Mouse (Mus musculus) MEL (cell line): ENCODE data around the gene Htr6. TPM values are rescaled to one million over a fixed set of nuclear protein-coding genes. Genes with fewer than 3 reads are reported as not detected.

Experiments used
- DNase-seq: peaks from one replicate; pipeline ENCODE4 v3.0.0; 2011; ENCODE audit warnings: low read depth, low spot score
- H3K27ac ChIP-seq: 2 replicates; pipeline ENCODE4 v1.5.1; 2012; ENCODE audit warnings: low read depth, mild to moderate bottlenecking, control low read depth, low read length, moderate library complexity; ENCODE audit not compliant: control insufficient read depth
- H3K27me3 ChIP-seq, 2 experiments: fragments of 150-350 bp in 1 of 2; sonication (generic) in 1 of 2; 2 replicates each; pipeline ENCODE4 v1.6.1; 2012; ENCODE audit warnings: low read length in 2 of 2, mild to moderate bottlenecking in 2 of 2, improper control_type of control experiment in 1 of 2, moderate library complexity in 1 of 2; ENCODE audit not compliant: insufficient read depth in 2 of 2, control insufficient read depth in 1 of 2
- H3K36me3 ChIP-seq, 2 experiments: 2 replicates each; pipeline ENCODE4 v1.6.1; 2012 to 2014; ENCODE audit warnings: low read length in 2 of 2, improper control_type of control experiment in 1 of 2, inconsistent platforms in 1 of 2, mild to moderate bottlenecking in 1 of 2; ENCODE audit not compliant: insufficient read depth in 2 of 2, control insufficient read depth in 1 of 2
- H3K4me1 ChIP-seq, 2 experiments: fragments of 150-350 bp in 1 of 2; sonication (generic) in 1 of 2; 2 replicates each; pipeline ENCODE4 v1.6.1; 2012; ENCODE audit warnings: low read length in 2 of 2, improper control_type of control experiment in 1 of 2, mild to moderate bottlenecking in 1 of 2; ENCODE audit not compliant: insufficient read depth in 2 of 2, control insufficient read depth in 1 of 2
- H3K4me3 ChIP-seq, 2 experiments: fragments of 150-350 bp in 1 of 2; sonication (generic) in 1 of 2; 2 replicates each; pipeline ENCODE4 v1.5.1; 2012; ENCODE audit warnings: low read depth in 2 of 2, low read length in 2 of 2, mild to moderate bottlenecking in 2 of 2, moderate library complexity in 2 of 2, control low read depth in 1 of 2, improper control_type of control experiment in 1 of 2; ENCODE audit not compliant: control insufficient read depth in 1 of 2, insufficient read depth in 1 of 2
- H3K79me2 ChIP-seq: 2 replicates; pipeline ENCODE4 v1.6.1; 2012; ENCODE audit warnings: mild to moderate bottlenecking, low read length, moderate library complexity; ENCODE audit not compliant: control insufficient read depth, poor library complexity, insufficient read depth
- H3K9ac ChIP-seq: 2 replicates; pipeline ENCODE4 v1.6.1; 2012; ENCODE audit warnings: low read depth, mild to moderate bottlenecking, control low read depth, low read length, moderate library complexity; ENCODE audit not compliant: control insufficient read depth, poor library complexity, severe bottlenecking
- H3K9me3 ChIP-seq: fragments of 150-350 bp; sonication (generic); replicated peaks from 2 replicates; pipeline ENCODE4 v1.6.1; 2012; ENCODE audit warnings: mild to moderate bottlenecking, low read length, improper control_type of control experiment, moderate library complexity; ENCODE audit not compliant: insufficient read depth
- BHLHE40 ChIP-seq: IDR thresholded peaks from 2 replicates; pipeline ENCODE4 v1.6.1; 2012; ENCODE audit warnings: low read depth, mild to moderate bottlenecking, inconsistent platforms, low read length, improper control_type of control experiment, borderline replicate concordance
- CHD1 ChIP-seq: IDR thresholded peaks from 2 replicates; pipeline ENCODE4 v1.6.1; 2012; ENCODE audit warnings: low read depth, mild to moderate bottlenecking, inconsistent platforms, low read length, improper control_type of control experiment
- CHD2 ChIP-seq: IDR thresholded peaks from 2 replicates; pipeline ENCODE4 v1.6.1; 2011; ENCODE audit warnings: low read length, improper control_type of control experiment
- CTCF ChIP-seq, 3 experiments: IDR thresholded peaks in 2 of 3; conservative IDR thresholded peaks in 1 of 3; 2 replicates each; pipeline ENCODE4 v1.5.1; 2011 to 2012; ENCODE audit warnings: low read length in 3 of 3, low read depth in 2 of 3, mild to moderate bottlenecking in 2 of 3, improper control_type of control experiment in 1 of 3, inconsistent platforms in 1 of 3, mixed read lengths in 1 of 3, moderate library complexity in 1 of 3; ENCODE audit not compliant: control insufficient read depth in 1 of 3, insufficient read depth in 1 of 3, poor library complexity in 1 of 3, severe bottlenecking in 1 of 3
- EP300 ChIP-seq, 2 experiments: IDR thresholded peaks; 2 replicates each; pipeline ENCODE4 v1.6.1; 2011; ENCODE audit warnings: improper control_type of control experiment in 2 of 2, low read length in 2 of 2, low read depth in 1 of 2, mild to moderate bottlenecking in 1 of 2
- ETS1 ChIP-seq: IDR thresholded peaks from 2 replicates; pipeline ENCODE4 v1.6.1; 2012; ENCODE audit warnings: low read depth, mild to moderate bottlenecking, inconsistent platforms, low read length, improper control_type of control experiment, moderate library complexity
- GABPA ChIP-seq: IDR thresholded peaks from 2 replicates; pipeline ENCODE4 v1.6.1; 2012; ENCODE audit warnings: low read depth, mild to moderate bottlenecking, inconsistent platforms, low read length, improper control_type of control experiment, moderate library complexity
- JUND ChIP-seq: IDR thresholded peaks from 2 replicates; pipeline ENCODE4 v1.6.1; 2011; ENCODE audit warnings: low read depth, mild to moderate bottlenecking, improper control_type of control experiment, low read length
- KAT2A ChIP-seq: conservative IDR thresholded peaks from 2 replicates; pipeline ENCODE4 v1.6.1; 2012; ENCODE audit warnings: low read depth, low read length, improper control_type of control experiment, inconsistent platforms
- MAFK ChIP-seq: IDR thresholded peaks from 2 replicates; pipeline ENCODE4 v1.6.1; 2011; ENCODE audit warnings: low read depth, mild to moderate bottlenecking, low read length, improper control_type of control experiment, borderline replicate concordance
- MEF2A ChIP-seq: IDR thresholded peaks from 2 replicates; pipeline ENCODE4 v1.6.1; 2014; ENCODE audit warnings: low read depth, mild to moderate bottlenecking, inconsistent platforms, low read length, improper control_type of control experiment; ENCODE audit not compliant: poor library complexity, insufficient replicate concordance, severe bottlenecking; ENCODE audit errors: extremely low read depth
- MXI1 ChIP-seq: IDR thresholded peaks from 2 replicates; pipeline ENCODE4 v1.6.1; 2011; ENCODE audit warnings: mild to moderate bottlenecking, low read depth, low read length, improper control_type of control experiment
- MYB ChIP-seq: IDR thresholded peaks from 2 replicates; pipeline ENCODE4 v1.6.1; 2011; ENCODE audit warnings: mild to moderate bottlenecking, low read depth, low read length, improper control_type of control experiment
- NRF1 ChIP-seq: IDR thresholded peaks from 2 replicates; pipeline ENCODE4 v1.6.1; 2014; ENCODE audit warnings: low read depth, mild to moderate bottlenecking, inconsistent platforms, low read length, improper control_type of control experiment, moderate library complexity; ENCODE audit not compliant: poor library complexity, insufficient read depth, severe bottlenecking
- POLR2AphosphoS5 ChIP-seq: IDR thresholded peaks from 2 replicates; pipeline ENCODE4 v1.6.1; 2012; ENCODE audit warnings: low read depth, borderline replicate concordance, mild to moderate bottlenecking, inconsistent platforms, low read length, moderate library complexity, mixed read lengths
- SIN3A ChIP-seq: IDR thresholded peaks from 2 replicates; pipeline ENCODE4 v1.6.1; 2012; ENCODE audit warnings: low read length, improper control_type of control experiment, inconsistent platforms
- USF2 ChIP-seq, 2 experiments: IDR thresholded peaks; 2 replicates each; pipeline ENCODE4 v1.6.1; 2011 to 2012; ENCODE audit warnings: improper control_type of control experiment in 2 of 2, low read length in 2 of 2, borderline replicate concordance in 1 of 2, inconsistent platforms in 1 of 2, low read depth in 1 of 2, mild to moderate bottlenecking in 1 of 2; ENCODE audit not compliant: insufficient read depth in 1 of 2
- ZC3H11A ChIP-seq: IDR thresholded peaks from 2 replicates; pipeline ENCODE4 v1.6.1; 2012; ENCODE audit warnings: low read depth, mild to moderate bottlenecking, inconsistent platforms, low read length, improper control_type of control experiment
- ZMIZ1 ChIP-seq: IDR thresholded peaks from 2 replicates; pipeline ENCODE4 v1.6.1; 2012; ENCODE audit warnings: low read depth, mild to moderate bottlenecking, inconsistent platforms, low read length, improper control_type of control experiment, moderate library complexity
- ZNF384 ChIP-seq: IDR thresholded peaks from 2 replicates; pipeline ENCODE4 v1.6.1; 2012; ENCODE audit warnings: low read depth, mild to moderate bottlenecking, inconsistent platforms, low read length, improper control_type of control experiment
- polyA plus RNA-seq, 2 experiments: library from polyadenylated mRNA; stranded (reverse) in 1 of 2; unstranded in 1 of 2; fragments of >175 nt in 1 of 2; fragments of >200 nt in 1 of 2; gene quantifications; 2 replicates each; pipeline versions ENCODE4 v1.2.1 to v1.2.4; 2012; ENCODE audit warnings: low replicate concordance in 2 of 2, low read depth in 1 of 2; ENCODE audit not compliant: insufficient read length in 2 of 2, insufficient read depth in 1 of 2, missing spikeins in 1 of 2
- total RNA-seq: library from RNA; depleted of rRNA; stranded (reverse); fragments of 300-350 nt; gene quantifications from 2 replicates; pipeline ENCODE4 v1.2.3, GENCODE M21; 2012

Htr6 gene
- total and polyA plus RNA-seq, 3 experiments, result 0.08 TPM; not detected in 2

GRCm38 (mm10) chr4:139116356-139117063 lies 41.1 kb upstream of the Htr6 start (continued):
- TF ChIP-seq JUND (no peak), BHLHE40 (no peak), ZC3H11A (no peak), POLR2AphosphoS5 (no peak), MXI1 (peak; percentile 55; the same call in 1 of the 2 replicates), CHD1 (no peak), CHD2 (no peak), KAT2A (no peak), ZNF384 (no peak), MAFK (no peak), SIN3A (peak; percentile 76; the same call in 1 of the 2 replicates), USF2 (IDR thresholded peaks at IDR 0.05; ENCODE audit: borderline replicate concordance in 1 of 2, insufficient read depth in 1 of 2, low read depth in 1 of 2, low read length in 2 of 2) (no peak), NRF1 (no peak), MYB (no peak), EP300 (IDR thresholded peaks at IDR 0.05; ENCODE audit: low read depth in 1 of 2, low read length in 2 of 2) (peak; percentile 83 to 84), CTCF (IDR thresholded peaks at IDR 0.05 in 2 of 3, conservative IDR thresholded peaks at IDR 0.05 in 1 of 3; ENCODE audit: control insufficient read depth in 1 of 3, insufficient read depth in 1 of 3, low read depth in 2 of 3, low read length in 3 of 3, poor library complexity in 1 of 3, severe bottlenecking in 1 of 3) (no peak), MEF2A (no peak), ETS1 (peak; percentile 86), ZMIZ1 (no peak)

DNA sequence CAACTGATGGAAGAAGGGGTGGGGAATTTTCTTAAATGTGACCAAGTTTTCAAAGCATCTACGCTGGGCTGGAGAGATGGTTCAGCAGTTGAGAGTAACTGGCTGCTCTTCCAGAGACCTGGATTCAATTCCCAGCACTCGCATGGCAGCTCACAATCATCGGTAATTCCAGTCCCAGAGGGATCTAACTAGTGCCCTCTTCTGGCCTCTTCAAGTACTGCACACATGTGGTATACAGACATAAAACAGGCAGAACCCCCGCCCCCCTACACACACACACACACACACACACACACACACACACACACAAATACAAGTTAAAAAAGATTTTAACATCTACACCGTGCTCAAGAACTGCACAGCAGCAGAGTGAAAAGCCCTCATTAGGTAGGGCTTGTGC lies 40.4 kb upstream of the Htr6 start:
- Histone ChIP-seq H3K4me1 (peaks cover 35 to 36% of the 10 kb centered on the region in 2 experiments), H3K9me3 (no peaks in the 10 kb centered on the region), H3K36me3 (peaks cover 7 to 42% of the 10 kb centered on the region in 2 experiments), H3K4me3 (no peak overlapping the region), H3K9ac (no peak overlapping the region), H3K27ac (0 out of 2 replicates have a peak overlapping the region, but pooled peaks have one; percentile 6), H3K27me3 (no peaks in the 10 kb centered on the region), H3K79me2 (peaks cover 90% of the 10 kb centered on the region)
- DNase-seq, result peak; percentile 43
- TF ChIP-seq GABPA (no peak), CTCF (IDR thresholded peaks at IDR 0.05 in 2 of 3, conservative IDR thresholded peaks at IDR 0.05 in 1 of 3; ENCODE audit: control insufficient read depth in 1 of 3, insufficient read depth in 1 of 3, low read depth in 2 of 3, low read length in 3 of 3, poor library complexity in 1 of 3, severe bottlenecking in 1 of 3) (peak in 1 of 3 experiments; percentile 9; a peak in 1 of 6 replicates)
